Mouse (Mus musculus) C2C12 (cell line): ENCODE measurements around the gene Sept3. TPM values are rescaled to one million over a fixed set of nuclear protein-coding genes. Genes with fewer than 3 reads are reported as not detected.

ENCODE experiments used
- H3K27me3 ChIP-seq: one replicate; pipeline ENCODE4 v1.6.1; 2011; ENCODE audit not compliant: control insufficient read depth, insufficient read depth, insufficient read length
- H3K36me3 ChIP-seq: one replicate; pipeline ENCODE4 v1.6.1; 2011; ENCODE audit not compliant: control insufficient read depth, insufficient read depth
- H3K4me3 ChIP-seq: one replicate; pipeline ENCODE4 v1.5.1; 2011; ENCODE audit warnings: mild to moderate bottlenecking, control low read depth; ENCODE audit not compliant: poor library complexity, insufficient read depth, severe bottlenecking
- H3K79me2 ChIP-seq: one replicate; pipeline ENCODE4 v1.6.1; 2011; ENCODE audit not compliant: control insufficient read depth, insufficient read depth
- H3K79me3 ChIP-seq: one replicate; pipeline ENCODE4 v1.6.1; 2011; ENCODE audit warnings: low read depth, control low read depth
- H3ac ChIP-seq: one replicate; pipeline ENCODE3; 2011; ENCODE audit warnings: low read depth; ENCODE audit not compliant: control insufficient read depth, insufficient read length
- CEBPB ChIP-seq: IDR thresholded peaks from one replicate; pipeline ENCODE4 v1.6.1; 2011; ENCODE audit warnings: low read depth, mild to moderate bottlenecking, control low read depth, moderate library complexity
- CTCF ChIP-seq: IDR thresholded peaks from one replicate; pipeline ENCODE4 v1.5.1; 2011; ENCODE audit not compliant: control insufficient read depth, insufficient read depth, insufficient read length
- FOSL1 ChIP-seq: IDR thresholded peaks from one replicate; pipeline ENCODE4 v1.8.0; 2011; ENCODE audit warnings: mild to moderate bottlenecking, low read length; ENCODE audit not compliant: poor library complexity, insufficient read depth, severe bottlenecking
- MAX ChIP-seq: IDR thresholded peaks from one replicate; pipeline ENCODE4 v1.6.1; 2011; ENCODE audit warnings: mild to moderate bottlenecking, control low read depth
- MYOD1 ChIP-seq: IDR thresholded peaks from one replicate; pipeline ENCODE4 v1.6.1; 2011; ENCODE audit warnings: low read depth; ENCODE audit not compliant: control insufficient read depth, insufficient read length
- MYOG ChIP-seq: IDR thresholded peaks from one replicate; pipeline ENCODE4 v1.6.1; 2011; ENCODE audit not compliant: control insufficient read depth, insufficient read length; ENCODE audit errors: extremely low read depth
- USF1 ChIP-seq: IDR thresholded peaks from one replicate; pipeline ENCODE4 v1.6.1; 2011; ENCODE audit warnings: low read depth, mild to moderate bottlenecking, control low read depth, moderate library complexity
- polyA plus RNA-seq: library from polyadenylated mRNA; unstranded; fragments of >200 nt; fragmentation: generic; extraction: Trizol; gene quantifications from one replicate; pipeline ENCODE4 v1.2.1, GENCODE M21; 2012; ENCODE audit warnings: missing spikeins

The Sept3 gene
- polyA plus RNA-seq, 1 experiment, result 0.06 TPM

- Histone ChIP-seq H3K79me2 (no peaks in the 10 kb centered on the region), H3K36me3 (no peaks in the 10 kb centered on the region), H3K4me3 (no peak overlapping the region), H3K79me3 (no peaks in the 10 kb centered on the region), H3ac (no peak overlapping the region), H3K27me3 (peaks cover 18% of the 10 kb centered on the region)
- TF ChIP-seq CEBPB, result no peak
- TF ChIP-seq MYOG, result no peak
- TF ChIP-seq FOSL1, result no peak
- no peak for TF ChIP-seq USF1
- no peak for TF ChIP-seq MAX
- no peak for TF ChIP-seq CTCF
These were observed 44.9 kb downstream of the Sept3 start for GRCm38 (mm10) chr15:82319613-82320012.

- H3K79me2 ChIP-seq, result no peaks in the 10 kb centered on the region
- no peak for TF ChIP-seq CEBPB
- no peak for TF ChIP-seq CTCF
- TF ChIP-seq MYOG, result no peak
- no peak for TF ChIP-seq MAX
- TF ChIP-seq USF1, result no peak
- no peak for TF ChIP-seq FOSL1
- TF ChIP-seq MYOD1, result no peak
- peaks cover 8% of the 10 kb centered on the region for H3K27me3 ChIP-seq
- no peaks in the 10 kb centered on the region for H3K36me3 ChIP-seq
- no peak overlapping the region for H3ac ChIP-seq
- H3K4me3 ChIP-seq, result no peak overlapping the region
- H3K79me3 ChIP-seq, result no peaks in the 10 kb centered on the region
These were observed 47.5 kb downstream of the Sept3 start for GRCm38 (mm10) chr15:82322195-82322594.

GRCm38 (mm10) chr15:82325382-82325781 is 50.7 kb downstream of the Sept3 start:
- TF ChIP-seq USF1, result no peak
- no peak for TF ChIP-seq CEBPB
- H3K36me3 ChIP-seq, result no peaks in the 10 kb centered on the region

GRCm38 (mm10) chr15:82335194-82335593 is 60.5 kb downstream of the Sept3 start:
- Histone ChIP-seq H3K79me3 (no peaks in the 10 kb centered on the region), H3ac (no peak overlapping the region), H3K79me2 (peaks cover 10% of the 10 kb centered on the region), H3K36me3 (peaks cover 15% of the 10 kb centered on the region), H3K27me3 (no peaks in the 10 kb centered on the region), H3K4me3 (no peak overlapping the region)
- TF ChIP-seq MYOD1 (no peak), CTCF (no peak), CEBPB (no peak)

More at GRCm38 (mm10) chr15:82325382-82325781, 50.7 kb downstream of the Sept3 start:
- Histone ChIP-seq H3ac (no peak overlapping the region), H3K4me3 (no peak overlapping the region), H3K79me3 (no peaks in the 10 kb centered on the region), H3K27me3 (peaks cover 4% of the 10 kb centered on the region), H3K79me2 (no peaks in the 10 kb centered on the region)

- Histone ChIP-seq H3ac (no peak overlapping the region), H3K36me3 (peaks cover 15% of the 10 kb centered on the region), H3K4me3 (no peak overlapping the region), H3K79me3 (no peaks in the 10 kb centered on the region), H3K27me3 (no peaks in the 10 kb centered on the region), H3K79me2 (peaks cover 10% of the 10 kb centered on the region)
- TF ChIP-seq FOSL1 (no peak), USF1 (no peak), MAX (no peak), MYOG (no peak), CTCF (no peak), CEBPB (no peak), MYOD1 (no peak)
These were observed 61.9 kb downstream of the Sept3 start for GRCm38 (mm10) chr15:82336629-82337028.

- H3K79me2 ChIP-seq, result peaks cover 10% of the 10 kb centered on the region
- H3K36me3 ChIP-seq, result peaks cover 15% of the 10 kb centered on the region
- no peaks in the 10 kb centered on the region for H3K27me3 ChIP-seq
- H3K4me3 ChIP-seq, result peak overlapping the region; percentile 66
- peak overlapping the region; percentile 39 for H3ac ChIP-seq
- H3K79me3 ChIP-seq, result no peaks in the 10 kb centered on the region
- TF ChIP-seq MYOD1, result no peak
These were observed 63.2 kb downstream of the Sept3 start for GRCm38 (mm10) chr15:82337875-82338274.
